Mouse (Mus musculus): ENCODE results near the gene Frg2f1.
"Not testable (repeated sequence)": the region's sequence is repeated elsewhere in the genome, so short reads cannot be mapped to it uniquely, and the experiment has no call there.

Frg2f1 gene

GRCm38 (mm10) chr4:119539031-119539824, at the start of gene Frg2f1:
Frg2f1 (minus strand) TSS chr4:119539529.
- peak; percentile 97 for DNase-seq (ENCODE audit: low spot score)

GRCm38 (mm10) chr4:119588037-119588436, 48.7 kb upstream of the Frg2f1 start:
- DNase-seq (ENCODE audit: low spot score): no peak

DNA sequence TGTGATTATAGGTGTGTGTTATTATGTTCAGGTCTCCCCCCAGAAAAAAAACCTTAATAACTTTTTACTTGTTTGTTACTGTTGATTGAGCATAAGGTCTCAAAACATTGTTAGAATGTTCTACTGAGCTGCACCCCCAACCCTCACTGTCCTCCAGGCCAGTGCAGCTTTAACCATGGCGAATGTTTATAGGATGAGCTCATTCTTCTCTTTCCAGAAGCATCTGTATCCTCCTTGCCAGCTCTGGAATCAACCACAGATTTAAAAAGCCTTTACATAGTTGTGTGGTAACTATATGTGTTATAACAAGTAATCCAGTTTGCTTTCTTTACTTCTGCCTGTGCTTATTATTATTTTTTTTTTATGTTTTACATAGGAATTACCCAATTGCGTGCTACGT, 36.1 kb upstream of the Frg2f1 start:
- no peak for DNase-seq (ENCODE audit: low spot score)

DNA sequence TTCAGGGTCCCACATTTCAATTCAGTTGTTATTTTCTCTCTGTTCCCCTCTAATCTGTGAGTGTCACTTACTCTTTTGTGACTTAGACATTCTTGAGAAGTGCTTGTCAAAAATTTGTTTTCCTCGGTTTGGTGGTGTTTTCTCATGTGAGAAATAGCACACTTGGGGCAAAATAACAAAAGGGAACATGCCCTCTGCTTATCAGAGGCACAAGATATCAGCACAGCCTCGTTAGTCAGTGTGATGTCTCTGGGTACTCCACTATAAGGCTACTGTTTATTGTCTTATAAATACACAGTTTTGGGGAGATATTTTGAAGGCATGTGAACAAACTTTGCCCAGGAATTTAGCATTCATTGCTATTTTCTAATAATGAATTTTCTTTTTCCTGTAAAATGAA, 35.2 kb upstream of the Frg2f1 start:
- DNase-seq (ENCODE audit: low spot score): no peak

- no peak for DNase-seq (ENCODE audit: low spot score)
Observed at GRCm38 (mm10) chr4:119572682-119573081, 33.4 kb upstream of the Frg2f1 start.

DNA sequence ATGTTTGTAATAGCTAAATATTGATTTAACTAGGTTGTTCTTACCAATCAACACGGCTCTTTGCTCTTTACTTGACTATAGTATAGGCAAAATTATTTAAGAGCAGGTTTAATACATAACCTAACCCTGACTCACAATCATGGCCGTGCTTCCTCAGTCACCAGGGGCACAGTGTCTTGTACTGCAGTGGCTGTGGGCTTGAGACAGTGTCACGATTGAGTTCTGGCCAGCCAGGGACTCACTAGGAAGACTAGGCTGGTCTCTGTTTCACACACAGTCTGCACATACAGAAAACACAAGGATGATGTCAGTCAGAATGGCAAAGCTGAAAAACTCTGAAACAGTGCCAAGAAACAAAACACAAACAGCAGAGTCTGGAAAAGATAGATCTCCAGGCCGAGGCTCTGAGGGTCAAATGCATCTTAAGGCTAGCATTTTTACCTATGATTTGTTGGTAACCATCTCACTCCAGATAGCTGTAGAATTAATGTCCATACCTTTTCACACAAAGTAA, 27.1 kb upstream of the Frg2f1 start:
- no peak for DNase-seq (ENCODE audit: low spot score)

DNA sequence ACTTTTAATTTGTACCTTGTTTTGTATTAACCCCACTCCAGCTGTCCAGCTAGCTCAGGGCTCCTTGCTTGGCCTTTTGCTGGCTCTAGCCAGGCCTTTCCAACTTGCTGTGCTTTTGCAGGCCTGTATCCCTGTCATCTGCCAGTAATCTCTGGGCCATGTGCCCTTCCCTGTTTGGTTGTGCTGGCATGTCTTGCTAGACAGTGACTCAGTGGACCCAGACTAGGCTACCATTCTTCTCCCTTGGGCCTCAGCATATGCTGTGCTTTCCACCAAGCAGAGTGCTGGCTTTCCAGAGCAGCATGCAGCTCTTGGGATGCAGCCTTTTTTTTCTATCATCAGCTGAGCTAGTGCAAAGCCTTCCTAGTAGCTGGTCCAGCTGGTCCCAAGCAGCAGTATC, 23.8 kb upstream of the Frg2f1 start:
- DNase-seq (ENCODE audit: low spot score): no peak

GRCm38 (mm10) chr4:119555466-119555865, 16.1 kb upstream of the Frg2f1 start:
- DNase-seq (ENCODE audit: low spot score): no peak

GRCm38 (mm10) chr4:119550864-119551263, 11.5 kb upstream of the Frg2f1 start:
- DNase-seq (ENCODE audit: low spot score): no peak

DNA sequence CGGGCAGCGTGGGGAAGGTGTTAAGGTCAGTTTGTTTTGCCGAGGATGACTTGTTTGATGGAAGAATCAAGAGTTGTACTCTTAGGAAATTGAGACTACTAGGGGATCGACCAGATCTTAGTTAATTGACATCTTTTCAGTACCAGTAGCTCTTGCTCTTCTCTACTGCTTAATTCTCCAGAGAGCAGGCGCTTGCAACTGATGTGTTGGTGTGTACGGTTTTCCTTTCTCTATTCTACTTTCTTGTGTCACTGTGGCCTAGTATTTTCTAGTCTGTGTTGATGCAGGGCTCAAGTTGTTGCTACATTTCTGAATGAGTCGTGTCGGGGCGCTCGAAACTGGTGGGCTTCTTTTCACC, 1.2 kb upstream of the Frg2f1 start:
- no peak for DNase-seq (ENCODE audit: low spot score)

DNA sequence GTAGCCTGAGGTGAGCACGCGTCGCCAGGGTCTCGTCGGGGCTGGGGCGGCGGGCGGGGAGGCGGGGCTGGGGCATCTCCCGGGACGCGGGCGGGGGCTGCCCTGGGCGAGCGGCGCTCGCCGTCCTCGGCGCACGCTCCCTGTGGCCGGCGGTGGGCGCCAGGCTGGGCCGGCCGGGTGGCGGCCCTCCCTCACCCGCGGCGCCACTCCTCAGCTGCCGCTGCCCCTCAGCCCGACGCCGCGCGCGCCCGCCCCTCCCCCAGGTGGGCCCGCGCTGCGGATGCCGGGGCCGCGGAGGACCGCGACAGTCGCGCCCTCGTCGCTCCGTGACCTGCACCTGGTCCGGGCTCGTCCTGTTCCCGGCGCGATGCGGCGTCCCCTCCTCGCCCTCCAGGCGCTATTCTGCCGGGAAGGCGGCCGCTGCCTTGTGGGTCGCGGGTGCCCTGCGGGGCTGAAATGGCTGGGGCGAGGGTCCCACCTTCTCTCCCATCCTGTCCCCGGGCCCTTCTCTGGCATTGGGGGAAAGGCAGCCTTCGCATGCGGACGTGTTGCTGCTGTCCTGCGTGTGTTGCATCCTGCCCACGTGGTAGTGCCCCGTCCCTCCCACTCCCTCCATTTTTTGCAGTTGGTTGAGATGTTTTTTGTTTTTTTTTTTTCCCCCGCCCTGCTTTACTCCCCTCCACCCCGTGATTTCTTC, 655 bp upstream of the Frg2f1 start:
- peak; percentile 33 for DNase-seq (ENCODE audit: low spot score)

GRCm38 (mm10) chr4:119537436-119537835, 1.9 kb downstream of the Frg2f1 start:
- no peak for DNase-seq (ENCODE audit: low spot score)

GRCm38 (mm10) chr4:119536615-119537014, 2.7 kb downstream of the Frg2f1 start, which contains the start of gene Foxj3:
Foxj3 (plus strand) TSS chr4:119537004.
- not testable (repeated sequence) for DNase-seq (ENCODE audit: low spot score)

DNA sequence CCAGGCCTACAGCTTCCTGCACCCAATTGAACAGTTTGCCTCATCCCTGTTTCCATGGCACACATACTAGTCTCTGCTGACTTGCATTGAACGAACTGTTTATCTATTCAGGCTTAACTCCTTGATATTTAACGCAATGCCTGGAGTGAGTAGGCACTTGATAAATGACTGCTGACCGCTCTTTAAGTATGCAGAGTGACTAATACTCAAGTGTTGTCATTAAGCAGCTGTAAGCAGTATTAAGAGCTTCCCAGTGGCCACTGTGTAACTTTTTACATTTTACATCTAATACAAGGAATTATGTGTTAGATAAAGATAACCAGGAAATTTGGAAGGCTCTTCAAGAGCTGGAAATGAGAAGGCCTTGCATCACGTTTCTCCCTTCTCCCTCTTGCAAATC, 4.2 kb downstream of the Frg2f1 start:
- no peak for DNase-seq (ENCODE audit: low spot score)

DNA sequence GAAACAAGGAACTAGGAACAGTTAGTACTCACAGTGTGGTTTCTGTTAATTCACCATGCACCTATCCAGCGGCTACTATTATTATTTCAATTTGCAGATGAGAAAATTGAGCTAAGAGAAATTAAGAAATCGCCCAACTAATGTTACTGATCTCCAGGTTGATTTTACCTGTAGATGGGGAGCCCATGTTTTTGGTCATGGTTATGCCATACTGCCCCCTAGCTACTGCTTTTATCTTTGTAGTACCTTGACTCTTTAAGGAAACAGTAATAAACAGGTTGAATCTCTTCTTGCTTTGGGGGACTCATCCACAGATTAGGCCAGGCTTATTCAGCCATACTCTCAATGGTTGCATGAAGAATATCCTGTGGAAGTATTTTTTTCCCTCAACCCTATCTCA, 7.5 kb downstream of the Frg2f1 start:
- no peak for DNase-seq (ENCODE audit: low spot score)

DNA sequence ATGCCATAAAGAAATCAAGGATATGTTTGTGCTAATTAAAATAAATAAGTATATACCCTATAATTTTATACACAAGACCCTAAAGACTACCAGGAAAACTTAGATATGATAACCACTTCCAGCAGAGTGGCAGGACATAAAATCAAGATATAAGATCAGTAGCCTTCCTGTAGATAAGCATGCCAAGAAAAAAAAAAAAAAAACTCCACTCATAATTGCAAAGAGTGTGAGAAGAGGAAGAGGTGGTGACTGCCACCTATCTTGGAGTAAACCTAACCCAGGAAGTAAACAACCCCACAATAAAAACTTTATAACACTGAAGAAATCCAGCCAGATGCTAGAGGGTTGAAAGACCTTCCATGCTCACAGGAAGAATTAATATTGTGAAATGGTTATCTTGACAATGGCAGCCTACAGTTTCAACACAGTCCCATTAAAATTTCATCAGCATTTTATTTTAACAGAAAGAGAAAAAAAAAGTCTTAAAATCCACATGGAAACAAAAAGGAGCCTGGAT, 12.9 kb downstream of the Frg2f1 start:
- DNase-seq (ENCODE audit: low spot score): no peak

GRCm38 (mm10) chr4:119524466-119524865, 14.9 kb downstream of the Frg2f1 start:
- DNase-seq (ENCODE audit: low spot score): no peak

GRCm38 (mm10) chr4:119524010-119524409, 15.3 kb downstream of the Frg2f1 start:
- DNase-seq (ENCODE audit: low spot score): no peak

DNA sequence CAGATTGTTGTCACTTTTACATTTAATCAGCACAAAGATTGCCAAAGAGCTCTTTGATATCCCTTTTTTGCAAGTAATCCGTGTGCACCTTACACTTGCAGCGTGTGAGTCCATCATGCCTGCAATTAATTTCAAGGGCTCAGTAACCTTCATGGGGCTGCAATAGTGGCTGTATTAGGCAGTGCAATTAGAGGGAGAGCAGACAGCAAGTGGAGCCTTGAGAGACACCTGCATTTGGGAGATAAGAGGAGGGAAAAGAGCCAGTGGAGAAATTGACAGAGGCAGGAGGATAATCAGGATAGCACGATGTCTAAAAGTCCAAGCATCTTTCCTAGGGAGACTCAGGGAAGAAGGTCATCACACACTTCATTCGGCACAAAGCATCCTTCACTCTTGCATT, 15.8 kb downstream of the Frg2f1 start:
- DNase-seq (ENCODE audit: low spot score): no peak

- no peak for DNase-seq (ENCODE audit: low spot score)
Observed at GRCm38 (mm10) chr4:119512731-119513141, 26.6 kb downstream of the Frg2f1 start.

DNA sequence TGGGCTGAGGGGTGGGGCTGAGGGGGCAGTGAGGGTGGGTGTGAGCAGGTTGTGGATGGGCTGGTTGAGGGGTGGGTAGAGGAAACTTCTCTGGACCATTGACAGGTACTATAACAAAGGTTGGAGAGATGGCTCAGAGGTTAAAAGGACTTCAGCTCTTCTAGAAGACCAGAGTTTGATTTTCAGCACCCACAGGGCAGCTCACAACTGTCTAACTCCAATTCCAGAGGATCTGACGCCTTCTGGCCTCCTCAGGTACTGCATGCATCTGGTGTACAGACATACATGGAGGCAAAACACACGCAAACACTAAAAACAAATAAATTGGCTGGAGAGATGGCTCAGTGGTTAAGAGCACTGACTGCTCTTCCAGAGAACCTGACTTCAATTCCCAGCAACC, 27.7 kb downstream of the Frg2f1 start:
- no peak for DNase-seq (ENCODE audit: low spot score)

GRCm38 (mm10) chr4:119498319-119498848, 40.9 kb downstream of the Frg2f1 start:
- no peak for DNase-seq (ENCODE audit: low spot score)

- DNase-seq (ENCODE audit: low spot score): no peak
Observed at GRCm38 (mm10) chr4:119492933-119493327, 46.4 kb downstream of the Frg2f1 start.

All from ovary, postnatal 10 days (tissue).